Mouse (Mus musculus) heart, embryonic 10.5 days (tissue): ENCODE results near the gene AL731706.2. TPM values are rescaled to one million over a fixed set of nuclear protein-coding genes. Genes with fewer than 3 reads are reported as not detected.
A peak's percentile ranks its signal among the peaks of the same experiment; 100 is the strongest.

ENCODE experiments used
- DNase-seq: peaks from one replicate; pipeline ENCODE4 v3.0.0-alpha.2; 2017; ENCODE audit warnings: low spot score
- H3K27ac ChIP-seq: fragments of 300-500 bp; sonication (generic); 2 replicates; pipeline ENCODE4 v1.5.1; 2016; ENCODE audit warnings: mild to moderate bottlenecking
- H3K27me3 ChIP-seq: fragments of 300-500 bp; sonication (generic); 2 replicates; pipeline ENCODE4 v1.6.1; 2016; ENCODE audit warnings: mild to moderate bottlenecking; ENCODE audit not compliant: poor library complexity, insufficient read depth, severe bottlenecking
- H3K36me3 ChIP-seq: fragments of 300-500 bp; sonication (generic); 2 replicates; pipeline ENCODE4 v1.6.1; 2016; ENCODE audit warnings: mild to moderate bottlenecking, moderate library complexity
- H3K4me1 ChIP-seq: fragments of 300-500 bp; sonication (generic); 2 replicates; pipeline ENCODE4 v1.6.1; 2016; ENCODE audit warnings: mild to moderate bottlenecking
- H3K4me3 ChIP-seq: fragments of 300-500 bp; sonication (generic); 2 replicates; pipeline ENCODE4 v1.5.1; 2016; ENCODE audit warnings: mild to moderate bottlenecking, moderate library complexity
- H3K9me3 ChIP-seq: fragments of 300-500 bp; sonication (generic); 2 replicates; pipeline ENCODE4 v1.6.1; 2016; ENCODE audit warnings: mild to moderate bottlenecking, moderate library complexity
- WGBS: fragments of 180-500 bp; shearing (Covaris S2); methylation state at CpG from one replicate; pipeline ENCODE4 v1.1.7; 2016; 5-methylcytosine and 5-hydroxymethylcytosine counted together
- polyA plus RNA-seq: library from polyadenylated mRNA; unstranded; fragments of >200 nt; fragmentation: Nextera tagmentation; extraction: Ambion mirVana; gene quantifications from 2 replicates; pipeline ENCODE4 v1.2.1, GENCODE M21; 2016

The AL731706.2 gene
- polyA plus RNA-seq, result 52.5 and 54.5 TPM in 2 replicates

- Histone ChIP-seq H3K9me3 (no peaks in the 10 kb centered on the region), H3K4me1 (no peaks in the 10 kb centered on the region), H3K36me3 (peaks cover 41% of the 10 kb centered on the region), H3K27me3 (no peaks in the 10 kb centered on the region), H3K27ac (no peak within 1 kb of the TSS), H3K4me3 (no peak within 1 kb of the TSS)
- WGBS, result 93% methylated on average over 2 of the region's 2 CpGs
- no peak for DNase-seq
These were observed at the start of gene AL731706.2 for GRCm38 (mm10) chr2:136885579-136885978. Gene AL731706.2 (minus strand): TSS chr2:136885679.

GRCm38 (mm10) chr2:136921003-136921408 lies 35.5 kb upstream of the AL731706.2 start:
- 61% methylated on average over 4 of the region's 4 CpGs for WGBS
- Histone ChIP-seq H3K27ac (no peak overlapping the region), H3K27me3 (no peaks in the 10 kb centered on the region), H3K4me3 (no peak overlapping the region), H3K4me1 (peaks cover 20% of the 10 kb centered on the region), H3K9me3 (no peaks in the 10 kb centered on the region), H3K36me3 (no peaks in the 10 kb centered on the region)
- no peak for DNase-seq

- Histone ChIP-seq H3K36me3 (no peaks in the 10 kb centered on the region), H3K27ac (no peak overlapping the region), H3K9me3 (no peaks in the 10 kb centered on the region), H3K4me1 (peaks cover 20% of the 10 kb centered on the region), H3K4me3 (no peak overlapping the region), H3K27me3 (no peaks in the 10 kb centered on the region)
- WGBS, result 71% methylated on average over 3 of the region's 3 CpGs
- no peak for DNase-seq
These were observed 34.9 kb upstream of the AL731706.2 start for GRCm38 (mm10) chr2:136920257-136920993.

- DNase-seq, result no peak
- WGBS, result 95% methylated on average over 1 of the region's 1 CpGs
- no peaks in the 10 kb centered on the region for H3K36me3 ChIP-seq
- H3K27ac ChIP-seq, result no peak overlapping the region
- H3K27me3 ChIP-seq, result no peaks in the 10 kb centered on the region
- H3K4me3 ChIP-seq, result no peak overlapping the region
- H3K4me1 ChIP-seq, result peaks cover 20% of the 10 kb centered on the region
- no peaks in the 10 kb centered on the region for H3K9me3 ChIP-seq
These were observed 34.0 kb upstream of the AL731706.2 start for GRCm38 (mm10) chr2:136919433-136919832.

- Histone ChIP-seq H3K27me3 (no peaks in the 10 kb centered on the region), H3K36me3 (no peaks in the 10 kb centered on the region), H3K4me1 (peaks cover 15% of the 10 kb centered on the region), H3K4me3 (no peak overlapping the region), H3K9me3 (no peaks in the 10 kb centered on the region), H3K27ac (no peak overlapping the region)
- WGBS, result 58% methylated on average over 3 of the region's 3 CpGs
- no peak for DNase-seq
These were observed 28.9 kb upstream of the AL731706.2 start for GRCm38 (mm10) chr2:136914334-136914902.

GRCm38 (mm10) chr2:136913021-136913420 lies 27.5 kb upstream of the AL731706.2 start:
- DNase-seq, result no peak
- peaks cover 15% of the 10 kb centered on the region; the same call in 1 of the 2 replicates for H3K4me1 ChIP-seq
- no peaks in the 10 kb centered on the region for H3K27me3 ChIP-seq
- H3K27ac ChIP-seq, result no peak overlapping the region
- H3K4me3 ChIP-seq, result no peak overlapping the region
- 82% methylated on average over 3 of the region's 3 CpGs for WGBS
- H3K9me3 ChIP-seq, result no peaks in the 10 kb centered on the region
- no peaks in the 10 kb centered on the region for H3K36me3 ChIP-seq

GRCm38 (mm10) chr2:136911958-136912411 lies 26.5 kb upstream of the AL731706.2 start:
- H3K4me3 ChIP-seq, result no peak overlapping the region
- no peaks in the 10 kb centered on the region for H3K9me3 ChIP-seq
- no peak for DNase-seq
- 45% methylated on average over 4 of the region's 4 CpGs for WGBS
- H3K27ac ChIP-seq, result no peak overlapping the region
- peaks cover 13% of the 10 kb centered on the region; the same call in 1 of the 2 replicates for H3K4me1 ChIP-seq
- H3K36me3 ChIP-seq, result no peaks in the 10 kb centered on the region
- no peaks in the 10 kb centered on the region for H3K27me3 ChIP-seq

GRCm38 (mm10) chr2:136909298-136909697 lies 23.8 kb upstream of the AL731706.2 start:
- Histone ChIP-seq H3K27ac (no peak overlapping the region), H3K27me3 (no peaks in the 10 kb centered on the region), H3K9me3 (no peaks in the 10 kb centered on the region), H3K4me1 (peaks cover 9% of the 10 kb centered on the region; the same call in 1 of the 2 replicates), H3K36me3 (peaks cover 11% of the 10 kb centered on the region), H3K4me3 (no peak overlapping the region)
- DNase-seq, result no peak
- WGBS, result 65% methylated on average over 2 of the region's 2 CpGs

- Histone ChIP-seq H3K36me3 (peaks cover 11% of the 10 kb centered on the region), H3K4me3 (no peak overlapping the region), H3K9me3 (no peaks in the 10 kb centered on the region), H3K4me1 (peaks cover 9% of the 10 kb centered on the region; the same call in 1 of the 2 replicates), H3K27me3 (no peaks in the 10 kb centered on the region), H3K27ac (no peak overlapping the region)
- 84% methylated on average over 3 of the region's 3 CpGs for WGBS
- DNase-seq, result no peak
These were observed 23.1 kb upstream of the AL731706.2 start for GRCm38 (mm10) chr2:136908596-136908995.

- Histone ChIP-seq H3K4me3 (no peak overlapping the region), H3K27me3 (no peaks in the 10 kb centered on the region), H3K4me1 (peaks cover 5% of the 10 kb centered on the region; the same call in 1 of the 2 replicates), H3K9me3 (no peaks in the 10 kb centered on the region), H3K27ac (no peak overlapping the region), H3K36me3 (no peaks in the 10 kb centered on the region)
- 85% methylated on average over 2 of the region's 2 CpGs for WGBS
- DNase-seq, result no peak
These were observed 10.7 kb upstream of the AL731706.2 start for GRCm38 (mm10) chr2:136896131-136896530.

GRCm38 (mm10) chr2:136894494-136894893 lies 9.0 kb upstream of the AL731706.2 start:
- peaks cover 5% of the 10 kb centered on the region; the same call in 1 of the 2 replicates for H3K4me1 ChIP-seq
- whole genome bisulfite sequencing, result 78% methylated on average over 2 of the region's 2 CpGs
- no peaks in the 10 kb centered on the region for H3K27me3 ChIP-seq
- H3K27ac ChIP-seq, result no peak overlapping the region
- no peak for DNase-seq
- H3K9me3 ChIP-seq, result no peaks in the 10 kb centered on the region
- no peaks in the 10 kb centered on the region for H3K36me3 ChIP-seq
- no peak overlapping the region for H3K4me3 ChIP-seq

- 0% methylated on average over 23 of the region's 23 CpGs for WGBS
- Histone ChIP-seq H3K4me3 (peak overlapping the region; percentile 85), H3K36me3 (no peaks in the 10 kb centered on the region), H3K9me3 (no peaks in the 10 kb centered on the region), H3K27me3 (no peaks in the 10 kb centered on the region), H3K4me1 (peaks cover 5% of the 10 kb centered on the region; the same call in 1 of the 2 replicates), H3K27ac (peak overlapping the region; percentile 98)
- DNase-seq, result peak; percentile 98
These were observed 6.5 kb upstream of the AL731706.2 start for GRCm38 (mm10) chr2:136891951-136892371.
